Mouse (Mus musculus) cortical plate, adult 2 months (tissue): ENCODE data around the gene 1700037H04Rik.

Experiments
- CTCF ChIP-seq: fragments of 200-500 bp; IDR thresholded peaks from 2 replicates; pipeline ENCODE4 v1.5.1; 2011; ENCODE audit warnings: mild to moderate bottlenecking, control low read depth, low read length; ENCODE audit not compliant: insufficient read depth; ENCODE audit errors: extremely low read depth
- POLR2A ChIP-seq: fragments of 200-500 bp; IDR thresholded peaks from 2 replicates; pipeline ENCODE4 v1.6.1; 2011; ENCODE audit warnings: mild to moderate bottlenecking, low read length, control low read depth; ENCODE audit not compliant: insufficient read depth; ENCODE audit errors: extremely low read depth

- TF ChIP-seq CTCF (no peak), POLR2A (no peak)
Observed at GRCm38 (mm10) chr2:131135521-131136139, 24.3 kb downstream of the 1700037H04Rik start.
